Mouse (Mus musculus) Muller cell, postnatal 12 days (primary cell): ENCODE results near the gene Lman2.

Experiments used
- DNase-seq: peaks from one replicate; pipeline ENCODE4 v3.0.0-alpha.2; 2015; ENCODE audit errors: inconsistent ontology term

The Lman2 gene

GRCm38 (mm10) chr13:55327169-55327568, 35.4 kb downstream of the Lman2 start:
- no peak for DNase-seq

DNA sequence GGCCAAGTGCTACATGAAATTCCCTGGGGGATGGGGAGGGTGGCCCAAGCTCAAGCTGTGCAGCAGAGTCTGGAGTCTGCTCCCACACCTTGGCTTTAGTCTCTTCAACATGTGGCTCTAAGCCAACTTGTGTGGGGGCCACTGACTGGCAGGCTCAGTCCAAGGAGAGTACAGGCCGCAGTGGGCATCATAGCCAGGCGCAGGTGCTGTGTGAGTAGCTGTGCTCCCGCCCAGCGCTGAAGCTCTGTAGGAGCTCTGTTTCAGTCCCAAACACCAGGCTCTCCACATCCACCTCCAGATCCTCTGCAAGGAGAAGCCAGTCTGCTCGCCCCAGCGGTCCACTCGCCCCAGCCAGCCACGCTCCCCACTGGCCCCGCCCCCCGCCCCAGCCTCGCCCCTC, 37.0 kb downstream of the Lman2 start:
- DNase-seq, result no peak

DNA sequence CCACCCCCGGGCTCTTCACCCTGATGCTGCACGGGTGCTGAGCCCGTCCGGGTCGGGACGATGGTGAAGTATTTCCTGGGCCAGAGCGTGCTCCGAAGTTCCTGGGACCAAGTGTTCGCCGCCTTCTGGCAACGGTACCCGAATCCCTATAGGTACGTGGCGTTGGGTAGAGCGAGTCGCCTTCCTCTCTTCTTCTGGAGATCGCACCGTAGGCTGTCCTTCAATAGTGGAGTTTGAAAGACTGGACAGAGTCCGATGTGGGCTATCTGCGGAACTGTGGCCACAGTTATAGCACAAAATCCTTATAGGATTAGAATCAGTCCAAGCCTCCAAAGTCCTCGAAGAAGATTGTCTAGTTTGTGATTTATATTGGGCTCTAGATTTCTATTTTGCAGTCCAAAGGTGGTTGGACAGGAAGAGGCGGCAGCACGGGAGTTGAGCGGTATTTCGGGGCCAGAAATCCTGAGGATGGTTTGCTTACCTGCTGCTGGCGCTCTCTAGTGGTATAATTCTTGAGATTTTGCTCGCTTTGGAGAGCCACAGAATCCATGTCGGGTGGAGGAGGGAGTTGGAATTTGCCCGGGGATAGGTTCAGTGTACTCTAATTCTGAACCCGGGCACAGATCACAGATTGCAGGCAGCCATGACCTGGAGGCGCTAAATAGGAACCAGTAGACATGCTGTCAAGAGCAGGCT, 40.3 kb downstream of the Lman2 start:
- peak; percentile 53 for DNase-seq

DNA sequence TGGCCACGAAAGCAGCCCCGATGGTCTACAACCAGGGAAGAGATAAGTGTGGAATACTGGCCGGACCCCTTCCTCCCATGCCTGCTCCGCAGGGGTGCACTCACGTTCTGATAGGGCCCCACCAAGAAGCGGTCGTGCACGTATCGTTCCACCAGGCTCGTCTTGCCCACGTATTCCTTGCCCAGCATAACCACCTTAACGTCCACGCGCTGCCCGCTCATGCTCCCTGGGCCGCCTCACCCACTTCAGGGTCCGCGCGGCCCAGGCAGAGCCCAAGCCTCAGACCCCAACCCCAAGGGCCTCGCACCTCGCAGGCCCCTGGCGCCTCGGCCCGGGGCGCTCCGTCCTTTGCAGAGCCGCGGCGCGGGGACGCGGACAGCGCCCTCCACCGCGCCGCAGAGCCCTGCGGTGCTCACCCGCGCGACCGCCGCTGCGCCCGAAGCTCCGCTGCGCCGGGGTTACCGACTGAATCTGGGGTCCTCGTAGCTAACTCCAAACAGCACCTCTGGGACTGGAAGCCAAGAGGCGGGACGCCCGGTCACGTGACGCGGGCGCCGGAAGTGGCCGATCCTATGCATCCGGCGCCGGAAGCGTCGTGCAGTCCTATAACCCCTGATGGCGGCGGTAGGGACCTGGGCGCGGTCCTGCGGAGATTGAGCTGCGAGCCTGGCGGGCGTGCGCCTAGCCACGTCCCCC, 41.0 kb downstream of the Lman2 start, which contains the start of gene Rab24:
TSS of gene Rab24 (minus strand) at position 513 of the 696 bp plus-strand sequence.
- DNase-seq, result peak; percentile 89

DNA sequence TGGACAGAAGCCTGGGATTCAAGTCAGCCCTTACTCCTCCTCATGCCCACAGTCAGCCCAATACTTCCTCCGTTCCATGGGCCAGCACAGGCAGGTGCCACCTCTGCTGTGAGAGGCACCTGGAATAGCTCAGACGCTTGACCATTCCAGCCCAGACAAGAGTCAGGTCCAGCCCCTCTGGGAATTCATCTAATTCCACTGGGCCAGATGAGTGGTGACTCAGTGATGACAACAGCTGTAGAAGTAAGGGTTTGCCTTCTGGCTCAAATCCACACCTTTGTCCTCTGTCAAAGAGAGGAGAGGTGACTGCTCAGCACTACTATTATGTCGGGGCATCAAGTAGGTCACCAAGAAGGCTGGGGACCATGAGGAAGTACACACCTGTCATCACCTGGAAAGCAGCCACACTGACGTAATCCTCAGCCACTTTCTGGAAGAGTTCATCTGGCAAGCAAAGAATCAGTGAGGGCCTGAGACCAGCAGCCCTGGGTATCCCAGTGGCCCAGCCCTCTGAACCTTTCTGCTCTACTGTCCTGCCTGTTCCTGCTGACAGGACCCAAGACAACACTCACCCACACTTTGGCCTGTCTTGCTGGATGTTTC, 42.6 kb downstream of the Lman2 start, which contains the start of gene Prelid1:
TSS of gene Prelid1 (plus strand) at position 570 of the 603 bp plus-strand sequence.
- no peak for DNase-seq

GRCm38 (mm10) chr13:55318351-55318750, 44.2 kb downstream of the Lman2 start:
- DNase-seq, result no peak

- DNase-seq, result no peak
Observed at GRCm38 (mm10) chr13:55314891-55315412, 47.6 kb downstream of the Lman2 start.

DNA sequence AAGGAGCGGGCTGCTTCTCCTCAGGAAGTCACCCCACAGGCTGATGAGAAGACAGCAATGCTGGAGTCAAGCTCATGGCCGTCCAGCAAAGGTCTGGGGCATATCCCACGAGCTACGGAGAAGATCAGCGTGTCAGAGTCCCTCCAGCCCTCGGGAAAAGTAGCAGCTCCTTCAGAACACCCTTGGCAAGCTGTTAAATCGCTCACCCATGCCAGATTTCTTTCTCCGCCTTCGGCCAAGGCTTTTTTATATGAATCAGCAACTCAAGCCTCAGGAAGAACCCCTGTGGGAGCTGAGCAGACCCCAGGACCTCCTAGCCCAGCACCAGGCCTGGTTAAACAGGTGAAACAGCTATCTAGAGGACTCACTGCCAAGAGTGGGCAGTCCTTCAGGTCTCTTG, 49.5 kb downstream of the Lman2 start:
- no peak for DNase-seq

DNA sequence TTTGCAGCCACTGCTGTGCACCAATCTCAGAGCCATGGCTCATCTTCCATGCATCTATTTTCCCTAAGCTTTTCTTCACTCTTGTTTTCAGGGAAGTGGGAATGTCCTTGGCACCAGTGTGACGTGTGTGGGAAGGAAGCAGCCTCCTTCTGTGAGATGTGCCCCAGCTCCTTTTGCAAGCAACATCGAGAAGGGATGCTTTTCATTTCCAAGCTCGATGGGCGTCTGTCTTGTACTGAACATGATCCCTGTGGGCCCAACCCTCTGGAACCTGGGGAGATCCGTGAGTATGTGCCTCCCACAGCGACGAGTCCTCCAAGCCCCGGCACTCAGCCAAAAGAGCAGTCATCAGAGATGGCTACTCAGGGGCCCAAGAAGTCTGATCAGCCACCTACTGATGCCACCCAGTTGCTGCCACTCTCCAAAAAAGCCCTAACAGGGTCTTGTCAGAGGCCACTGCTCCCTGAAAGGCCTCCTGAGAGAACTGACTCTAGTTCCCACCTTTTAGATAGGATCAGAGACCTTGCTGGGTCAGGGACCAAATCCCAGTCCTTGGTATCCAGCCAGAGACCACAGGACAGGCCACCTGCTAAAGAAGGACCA, 50.5 kb downstream of the Lman2 start:
- DNase-seq, result no peak

DNA sequence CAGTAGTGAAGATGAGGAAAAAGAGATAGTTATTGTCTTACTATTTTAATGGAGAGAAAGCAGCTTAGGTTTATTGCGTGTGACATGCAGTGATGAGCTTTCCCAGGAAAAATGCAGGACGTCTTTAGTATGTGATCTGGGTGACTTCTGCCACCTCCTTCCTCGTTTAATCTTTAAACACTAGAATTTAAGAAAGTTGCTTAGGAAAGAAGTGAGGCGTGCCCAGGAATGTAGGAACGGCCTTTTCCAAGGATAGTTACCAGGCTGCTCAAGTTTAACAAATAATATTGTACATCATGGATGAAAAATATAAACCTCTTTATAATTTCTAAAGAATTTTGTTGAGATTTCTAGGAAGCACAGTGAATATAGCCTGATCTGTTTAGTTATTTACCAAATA, 61.7 kb downstream of the Lman2 start:
- DNase-seq, result no peak

DNA sequence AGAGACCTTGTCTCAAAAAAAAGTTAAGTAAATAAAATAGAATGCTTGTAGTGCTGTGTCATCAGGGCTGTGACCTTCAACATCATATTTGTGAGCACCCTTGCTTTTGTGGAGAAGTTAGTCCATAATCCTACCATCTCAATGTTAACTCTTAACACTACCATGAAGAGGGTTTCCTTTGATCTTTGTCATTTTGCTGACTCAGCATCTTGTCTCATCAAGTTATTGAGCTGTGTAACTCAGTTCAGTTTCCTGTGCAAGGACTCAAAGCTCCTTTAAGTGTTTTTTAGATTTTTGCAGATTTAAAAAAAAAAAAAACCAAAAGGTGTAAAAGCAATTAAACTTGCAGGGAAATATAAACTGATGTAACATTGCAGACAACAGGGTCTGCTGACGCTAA, 65.8 kb downstream of the Lman2 start:
- no peak for DNase-seq
